Comparison of ENCODE assay signal across 8 mouse cellular contexts in the genomic region with DNA sequence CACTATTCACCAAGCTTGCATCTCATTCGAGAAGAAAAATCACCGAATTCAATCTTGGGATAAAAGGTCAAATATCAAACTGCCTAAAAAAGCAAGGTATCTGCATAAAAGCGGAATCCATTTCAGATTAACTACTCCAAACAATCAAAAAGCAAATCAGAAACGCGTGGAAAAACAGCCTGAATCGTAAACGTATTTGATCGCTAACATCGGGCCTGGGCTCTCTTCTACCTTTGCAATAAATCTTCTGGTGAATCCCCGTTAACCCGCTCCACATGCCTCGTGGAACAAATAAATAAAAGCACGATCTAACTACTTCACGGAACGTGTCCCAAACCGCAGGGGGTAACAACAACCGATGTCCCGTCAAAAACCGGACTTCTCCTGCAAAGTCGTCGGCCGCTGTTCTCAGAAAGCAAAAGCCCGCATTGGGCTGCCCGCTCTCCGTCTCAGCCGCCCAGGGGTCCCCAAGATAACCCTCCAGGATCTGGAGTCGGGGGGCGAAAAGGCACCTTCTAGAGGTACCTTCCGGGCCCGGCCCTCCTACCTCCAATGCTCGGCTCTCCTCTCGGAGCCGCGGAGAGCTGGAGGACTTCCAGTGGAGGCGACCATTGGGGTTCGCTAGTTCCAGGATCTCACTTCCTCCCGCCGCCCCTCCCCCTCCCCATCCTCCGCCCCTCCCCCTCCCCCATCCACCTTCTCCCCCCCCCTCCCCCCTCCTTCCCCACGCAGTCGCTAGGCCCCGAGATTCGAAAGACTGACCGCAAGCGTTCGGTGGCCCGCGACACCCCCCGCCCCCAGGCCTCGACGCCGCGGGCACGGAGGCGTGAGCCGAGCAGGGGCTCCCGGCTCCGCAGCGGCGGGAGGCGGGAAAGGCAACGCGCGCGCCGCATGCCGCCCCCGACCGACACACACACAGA. TPM values are rescaled to one million over a fixed set of nuclear protein-coding genes. Genes with fewer than 3 reads are reported as not detected.
DNase-seq lines count a peak whose midpoint lies in the region; ATAC-seq and TF ChIP-seq lines count a peak whose summit lies in the region.

No protein-coding gene starts in this region.

- H3K4me1 ChIP-seq in embryonic facial prominence, embryonic 14.5 days (ENCODE audit: control insufficient read depth, insufficient read depth, low read length), result 0 out of 2 replicates have a peak, but pooled peaks cover 3% of the 10 kb centered on the region
- H3K4me1 ChIP-seq in heart, embryonic 16.5 days (ENCODE audit: control insufficient read depth, insufficient read depth, low read length), result peaks cover 10% of the 10 kb centered on the region
- no peaks in the 10 kb centered on the region for H3K4me1 ChIP-seq in lung, embryonic 14.5 days (ENCODE audit: insufficient read depth)

- no peaks in the 10 kb centered on the region for H3K27me3 ChIP-seq in embryonic facial prominence, embryonic 14.5 days (replicated peaks; ENCODE audit: control insufficient read depth, insufficient read depth, low read length)
- no peaks in the 10 kb centered on the region for H3K27me3 ChIP-seq in heart, embryonic 16.5 days (ENCODE audit: control insufficient read depth, insufficient read depth, low read length)
- H3K27me3 ChIP-seq in lung, embryonic 14.5 days (ENCODE audit: insufficient read depth, low read length), result no peaks in the 10 kb centered on the region

- peak overlapping the region; percentile 95 for H3K27ac ChIP-seq in embryonic facial prominence, embryonic 14.5 days (replicated peaks; ENCODE audit: low read depth, low read length)
- peak overlapping the region; percentile 81 for H3K27ac ChIP-seq in heart, embryonic 16.5 days (ENCODE audit: low read length)
- peak overlapping the region; percentile 93 for H3K27ac ChIP-seq in lung, embryonic 14.5 days (ENCODE audit: low read depth)

- peak overlapping the region; percentile 91 for H3K9ac ChIP-seq in embryonic facial prominence, embryonic 14.5 days (ENCODE audit: low read depth, low read length)
- peak overlapping the region; percentile 91 for H3K9ac ChIP-seq in heart, embryonic 16.5 days (ENCODE audit: low read length)
- peak overlapping the region; percentile 93 for H3K9ac ChIP-seq in lung, embryonic 14.5 days

- H3K36me3 ChIP-seq in embryonic facial prominence, embryonic 14.5 days (ENCODE audit: control insufficient read depth, insufficient read depth, low read length), result no peaks in the 10 kb centered on the region
- 0 out of 2 replicates have a peak, but pooled peaks cover 3% of the 10 kb centered on the region for H3K36me3 ChIP-seq in heart, embryonic 16.5 days (ENCODE audit: control insufficient read depth, insufficient read depth)
- no peaks in the 10 kb centered on the region for H3K36me3 ChIP-seq in lung, embryonic 14.5 days (ENCODE audit: insufficient read depth)

- TF ChIP-seq CTCF in lung, embryonic 14.5 days (IDR thresholded peaks at IDR 0.05; ENCODE audit: low read depth), result no peak

- 21% methylated on average over 30 of the region's 69 CpGs for WGBS in embryonic facial prominence, embryonic 14.5 days
- 10% methylated on average over 49 of the region's 69 CpGs for WGBS in heart, embryonic 16.5 days
- 15% methylated on average over 43 of the region's 69 CpGs for WGBS in lung, embryonic 14.5 days

- H3K4me3 ChIP-seq in embryonic facial prominence, embryonic 14.5 days (ENCODE audit: low read depth, low read length), result peak overlapping the region; percentile 61
- peak overlapping the region; percentile 75 for H3K4me3 ChIP-seq in heart, embryonic 16.5 days (ENCODE audit: low read length)
- H3K4me3 ChIP-seq in lung, embryonic 14.5 days (ENCODE audit: low read depth, low read length), result peak overlapping the region; percentile 62

- H3K9me3 ChIP-seq in embryonic facial prominence, embryonic 14.5 days (ENCODE audit: control insufficient read depth, low read length), result no peaks in the 10 kb centered on the region
- H3K9me3 ChIP-seq in heart, embryonic 16.5 days (replicated peaks; ENCODE audit: control insufficient read depth, low read length), result no peaks in the 10 kb centered on the region
- no peaks in the 10 kb centered on the region for H3K9me3 ChIP-seq in lung, embryonic 14.5 days (ENCODE audit: low read depth, low read length)

- H3K4me2 ChIP-seq in embryonic facial prominence, embryonic 14.5 days (ENCODE audit: low read depth, low read length), result peak overlapping the region; percentile 55
- H3K4me2 ChIP-seq in heart, embryonic 16.5 days (ENCODE audit: low read depth, low read length), result peak overlapping the region; percentile 67
- H3K4me2 ChIP-seq in lung, embryonic 14.5 days, result peak overlapping the region; percentile 63

- peak; percentile 6 to 21 for DNase-seq in CD8-positive naive resting alpha-beta T cell, adult 2 months (ENCODE audit: low read depth in 2 of 2, low spot score in 2 of 2)
- DNase-seq in adrenal gland, postnatal 14 days, result peak; percentile 50
- DNase-seq in embryonic facial prominence, embryonic 14.5 days (ENCODE audit: low spot score), result peak; percentile 45
- DNase-seq in kidney, postnatal 25 days, result peak; percentile 57 to 72
- peak; percentile 47 for DNase-seq in lung, embryonic 14.5 days
- DNase-seq in thymus, postnatal 25 days, result peak; percentile 41

- peak; percentile 45 for ATAC-seq in embryonic facial prominence, embryonic 14.5 days (ENCODE audit: low read depth)
- peak; percentile 39; the same call in 1 of the 2 replicates for ATAC-seq in heart, embryonic 16.5 days (replicated peaks; ENCODE audit: extremely low read depth, insufficient read depth, low FRiP score)
- peak; percentile 61 for ATAC-seq in lung, embryonic 14.5 days (ENCODE audit: insufficient read depth)
- ATAC-seq in neutrophil, adult 5-6 weeks (ENCODE audit: extremely low read depth, insufficient number of reproducible peaks, low FRiP score, poor library complexity, severe bottlenecking), result peak; percentile 14

RNA-seq across cellular contexts. Expression of gene Atrx, which starts 1.0 kb away (rescaled TPM):
- total RNA-seq in adrenal gland, postnatal 14 days (2021), result 115 and 125 TPM in 2 replicates
- polyA plus RNA-seq in embryonic facial prominence, embryonic 14.5 days (2014; fragmentation: Nextera tagmentation; extraction: Ambion mirVana), result 124 and 149 TPM in 2 replicates
- 115 and 124 TPM in 2 replicates for polyA plus RNA-seq in heart, embryonic 16.5 days (2015; fragmentation: Nextera tagmentation; extraction: Ambion mirVana)
- 190 and 202 TPM in 2 replicates for polyA plus RNA-seq in lung, embryonic 14.5 days (2014; fragmentation: Nextera tagmentation; extraction: Ambion mirVana)
- 413 and 516 TPM in 2 replicates for total RNA-seq in neutrophil, adult 5-6 weeks (2017)

Comparison
In these comparisons a context has a peak if more than half of its experiments do, and no peak if none do; other contexts are left out.
1. Peak in every context shown above with its lines: DNase-seq, ATAC-seq, H3K4me3 ChIP-seq and H3K27ac ChIP-seq.
2. DNase-seq: peak in every context shown above with its lines; median percentile 64 in kidney, postnatal 25 days; 50 in adrenal gland, postnatal 14 days; 47 in lung, embryonic 14.5 days; 45 in embryonic facial prominence, embryonic 14.5 days; 41 in thymus, postnatal 25 days; 14 in CD8-positive naive resting alpha-beta T cell, adult 2 months.